Mouse (Mus musculus) embryonic fibroblast, embryonic 13.5 days (primary cell): Measurements from ENCODE around the gene Spred2.

Source experiments
- CTCF ChIP-seq: IDR thresholded peaks from 2 replicates; pipeline ENCODE4 v1.5.1; 2011; ENCODE audit warnings: mild to moderate bottlenecking, control low read depth, low read length, moderate library complexity, borderline replicate concordance; ENCODE audit not compliant: insufficient read depth
- POLR2A ChIP-seq: IDR thresholded peaks from 2 replicates; pipeline ENCODE4 v1.6.1; 2011; ENCODE audit warnings: low read depth, mild to moderate bottlenecking, control low read depth, low read length, moderate library complexity

DNA sequence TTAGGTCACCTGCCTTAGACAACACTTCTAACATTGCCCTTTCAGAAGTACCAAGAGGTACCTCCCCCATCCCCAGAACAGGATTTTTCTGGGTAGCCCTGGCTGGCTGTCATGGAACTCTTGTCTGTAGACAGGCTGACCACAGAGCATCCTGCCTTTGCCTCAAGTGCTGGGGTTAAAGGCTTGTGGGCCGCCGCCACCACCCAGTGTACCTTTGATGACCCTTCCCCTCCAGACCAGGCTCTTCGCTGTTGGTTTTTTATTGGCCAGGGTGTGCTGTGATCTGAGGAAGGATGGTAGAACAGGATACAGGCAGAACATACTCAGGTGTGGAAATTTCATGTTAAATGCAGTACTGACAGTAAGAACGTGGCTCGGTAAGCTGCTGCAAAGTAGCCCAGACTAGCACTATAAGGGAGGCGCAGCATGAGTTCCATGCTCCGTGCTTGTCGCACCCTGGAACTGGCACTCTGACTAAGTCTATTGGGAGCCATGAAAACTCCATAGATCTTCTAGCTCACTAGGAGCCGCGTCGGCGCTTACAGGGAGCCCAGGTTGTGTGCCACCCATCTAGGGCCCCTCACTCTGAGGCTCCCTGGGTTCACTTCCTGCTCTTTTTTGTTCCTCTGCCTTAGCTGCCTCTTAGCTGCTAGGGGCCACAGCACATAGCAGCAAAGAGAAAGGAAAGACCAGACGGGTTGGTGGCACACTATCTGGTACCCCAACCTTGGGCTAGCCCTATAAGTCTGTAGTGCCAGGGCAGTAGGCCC lies 65.2 kb downstream of the Spred2 start:
- TF ChIP-seq CTCF (no peak), POLR2A (no peak)
